Mouse (Mus musculus) olfactory bulb, adult 2 months (tissue): ENCODE measurements around the gene Tagap1. TPM values are rescaled to one million over a fixed set of nuclear protein-coding genes. Genes with fewer than 3 reads are reported as not detected.
"Not testable (repeated sequence)": the region's sequence is repeated elsewhere in the genome, so short reads cannot be mapped to it uniquely, and the experiment has no call there.

Source experiments
- H3K27ac ChIP-seq: fragments of 200-500 bp; 2 replicates; pipeline ENCODE4 v1.5.1; 2012; ENCODE audit warnings: low read depth, low read length; ENCODE audit not compliant: insufficient read depth
- H3K4me1 ChIP-seq: fragments of 200-500 bp; 2 replicates; pipeline ENCODE4 v1.6.1; 2012; ENCODE audit warnings: low read length; ENCODE audit not compliant: control insufficient read depth, insufficient read depth
- H3K4me3 ChIP-seq: fragments of 200-500 bp; 2 replicates; pipeline ENCODE4 v1.5.1; 2012; ENCODE audit warnings: mild to moderate bottlenecking, low read depth, low read length, moderate library complexity; ENCODE audit not compliant: insufficient read depth
- WGBS: fragments of 180-500 bp; shearing (Covaris S2); methylation state at CpG from one replicate; pipeline ENCODE4 v1.1.7; 2018; 5-methylcytosine and 5-hydroxymethylcytosine counted together
- polyA plus RNA-seq: library from polyadenylated mRNA; stranded (reverse); fragments of >200 nt; gene quantifications from 2 replicates; pipeline ENCODE4 v1.2.4, GENCODE M21; 2012; ENCODE audit warnings: low replicate concordance; ENCODE audit not compliant: missing spikeins, insufficient read depth, insufficient read length

Tagap1 gene
- polyA plus RNA-seq, 1 experiment, result not detected

DNA sequence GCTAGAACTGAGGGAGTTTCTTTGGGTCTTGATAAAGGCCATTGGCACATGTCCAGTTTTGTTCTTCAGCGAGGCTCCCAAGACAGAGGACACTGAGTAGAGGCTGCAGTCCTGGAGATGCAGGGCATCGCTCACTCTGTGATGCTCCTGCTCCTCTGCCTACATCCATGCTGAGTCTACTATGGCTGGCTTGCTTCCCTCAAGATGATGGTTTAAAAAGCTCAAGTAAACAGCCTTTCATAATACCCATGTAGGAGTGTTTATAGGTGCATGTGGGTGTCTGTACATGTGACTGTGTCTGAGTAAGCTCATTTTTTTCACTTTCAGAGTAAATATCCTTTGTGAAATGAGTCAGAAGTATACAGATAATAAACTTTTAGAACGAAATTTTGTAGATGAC, 14.0 kb upstream of the Tagap1 start:
- 66% methylated on average over 3 of the region's 3 CpGs for WGBS
- H3K4me3 ChIP-seq, H3K4me1 ChIP-seq, H3K27ac ChIP-seq: not testable (repeated sequence)

DNA sequence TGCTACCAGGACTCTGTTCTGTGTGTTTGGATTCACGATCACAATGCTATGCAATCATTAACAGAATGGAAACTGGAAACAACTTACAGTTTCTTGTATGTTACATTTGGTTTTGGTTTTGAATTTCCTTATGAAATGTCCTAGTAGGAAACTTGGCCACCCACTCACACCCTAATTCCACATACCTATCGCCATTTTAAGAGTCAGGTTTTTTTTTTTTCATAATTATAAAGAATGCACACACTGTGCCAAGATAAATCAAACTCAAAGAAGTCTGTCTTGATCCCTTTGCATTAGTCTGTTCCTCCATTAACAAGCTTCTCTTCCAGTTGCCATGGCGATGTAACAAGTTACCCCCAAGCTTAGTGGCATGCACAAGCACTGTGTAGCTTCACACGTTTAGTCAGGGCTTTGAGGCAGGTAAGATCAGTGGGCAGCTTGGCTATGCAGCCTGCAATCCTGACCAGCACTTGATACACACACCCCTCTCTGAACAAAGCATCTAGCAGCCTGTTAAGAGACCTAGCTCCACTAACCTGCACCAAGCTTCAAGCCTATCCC, 12.0 kb upstream of the Tagap1 start:
- WGBS, result 51% methylated on average over 4 of the region's 4 CpGs
- H3K27ac ChIP-seq, H3K4me1 ChIP-seq, H3K4me3 ChIP-seq: not testable (repeated sequence)

DNA sequence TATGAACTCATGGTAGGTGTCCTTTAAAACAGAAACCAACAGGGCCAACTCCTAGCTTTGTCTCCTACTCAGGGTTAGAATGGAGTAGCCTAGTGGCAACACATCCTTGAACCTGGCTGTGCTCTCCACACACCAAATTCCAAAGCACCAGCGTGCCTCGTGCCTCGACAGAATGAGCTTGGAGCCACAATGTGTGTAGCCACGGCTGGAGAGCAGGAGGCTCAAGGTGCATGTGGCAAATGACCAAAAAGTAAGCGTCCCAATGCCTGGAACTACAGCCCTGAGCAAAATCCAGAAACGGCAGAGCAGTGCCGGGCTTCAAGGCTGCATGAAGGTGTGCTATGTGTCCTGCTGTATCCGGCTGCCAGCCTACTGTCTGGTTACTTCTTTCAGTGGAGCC, 10.3 kb upstream of the Tagap1 start:
- 85% methylated on average over 8 of the region's 8 CpGs for WGBS
- not testable (repeated sequence) for H3K4me1 ChIP-seq, H3K4me3 ChIP-seq, H3K27ac ChIP-seq

DNA sequence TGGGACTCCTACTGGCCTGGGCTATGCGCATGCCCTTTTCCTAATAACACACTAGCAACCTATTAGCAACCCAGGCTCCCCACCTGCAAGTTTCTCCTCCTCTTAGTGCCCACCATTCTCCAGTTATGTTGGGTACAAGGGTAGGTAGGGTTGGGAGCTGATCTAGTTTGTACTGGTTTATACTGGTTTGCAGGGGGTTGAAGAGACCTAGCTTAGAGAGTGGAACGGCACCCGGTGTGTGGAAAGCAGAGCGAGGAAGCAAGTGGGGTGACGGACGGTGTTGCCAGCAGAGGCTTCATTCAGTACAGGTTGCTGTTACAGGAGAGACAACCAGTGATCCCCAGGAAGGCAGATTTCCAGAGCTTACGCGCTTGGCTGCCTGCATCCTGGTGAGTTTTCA, 9.4 kb upstream of the Tagap1 start, which contains the start of gene Rnaset2b:
Rnaset2b (plus strand) TSS at position 301 of the 400 bp plus-strand sequence.
- H3K4me1 ChIP-seq, H3K4me3 ChIP-seq, H3K27ac ChIP-seq: not testable (repeated sequence)
- WGBS, result 100% methylated on average over 1 of the region's 8 CpGs

DNA sequence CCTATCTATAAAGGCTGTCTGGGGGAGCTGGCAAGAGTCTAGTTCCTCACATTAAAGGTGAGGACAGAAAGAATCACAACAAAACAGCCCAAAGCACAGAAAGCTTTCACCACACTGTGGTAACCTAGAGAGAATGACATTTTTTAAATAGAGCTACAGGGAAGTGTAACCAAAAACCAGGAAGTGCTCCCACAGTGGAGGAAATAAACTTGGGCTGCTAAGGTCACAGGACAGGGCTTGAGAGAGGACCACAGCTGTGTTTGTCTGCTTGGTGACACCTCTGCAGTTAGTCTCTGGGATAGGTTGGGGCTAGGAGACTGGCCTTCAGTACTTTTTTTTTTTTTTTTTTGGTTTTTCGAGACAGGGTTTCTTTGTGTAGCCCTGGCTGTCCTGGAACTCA, 6.7 kb upstream of the Tagap1 start:
- not testable (repeated sequence) for H3K4me1 ChIP-seq, H3K4me3 ChIP-seq, H3K27ac ChIP-seq
- 57% methylated on average over 1 of the region's 1 CpGs for WGBS

DNA sequence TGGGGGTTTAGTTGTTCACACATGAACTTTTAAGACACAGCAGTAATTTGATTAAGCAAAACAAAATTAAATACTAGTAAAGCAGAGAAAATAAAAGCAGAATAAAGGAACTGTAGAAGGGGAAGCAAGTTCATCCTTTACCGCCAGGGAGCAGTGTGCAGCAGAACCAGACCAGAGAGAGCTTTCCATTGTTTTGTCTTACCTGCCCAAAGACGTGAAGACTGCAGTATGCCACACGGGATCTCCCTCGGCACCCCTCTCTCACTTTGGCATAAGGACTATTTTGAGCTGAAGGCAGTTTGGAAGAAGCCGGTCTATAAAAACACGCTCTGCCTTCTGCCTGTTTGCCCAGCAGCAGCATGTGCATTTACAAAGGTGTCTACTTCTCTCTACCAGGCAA, 4.4 kb upstream of the Tagap1 start:
- H3K4me3 ChIP-seq, H3K4me1 ChIP-seq, H3K27ac ChIP-seq: not testable (repeated sequence)
- WGBS, result 10% methylated on average over 6 of the region's 6 CpGs

DNA sequence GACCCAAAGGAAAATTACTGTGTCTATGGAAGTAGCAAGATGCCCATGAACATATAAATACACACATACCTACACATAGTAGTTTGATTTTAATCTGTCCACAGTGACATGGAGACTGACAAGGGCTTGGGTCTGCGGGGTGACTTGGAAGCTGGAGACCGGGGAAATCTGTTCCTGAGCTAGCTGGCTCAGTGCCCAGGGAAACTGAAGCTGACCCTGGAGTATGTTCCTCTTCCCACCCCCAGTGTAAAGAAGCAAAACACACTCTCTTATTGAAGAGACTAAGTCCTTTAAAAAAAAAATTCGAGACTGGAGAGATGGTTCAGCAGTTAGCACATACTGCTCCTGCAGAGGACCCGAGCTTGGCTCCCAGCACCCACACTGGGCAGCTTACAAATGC, 2.0 kb upstream of the Tagap1 start:
- not testable (repeated sequence) for H3K27ac ChIP-seq, H3K4me3 ChIP-seq, H3K4me1 ChIP-seq
- WGBS, result 66% methylated on average over 4 of the region's 4 CpGs

DNA sequence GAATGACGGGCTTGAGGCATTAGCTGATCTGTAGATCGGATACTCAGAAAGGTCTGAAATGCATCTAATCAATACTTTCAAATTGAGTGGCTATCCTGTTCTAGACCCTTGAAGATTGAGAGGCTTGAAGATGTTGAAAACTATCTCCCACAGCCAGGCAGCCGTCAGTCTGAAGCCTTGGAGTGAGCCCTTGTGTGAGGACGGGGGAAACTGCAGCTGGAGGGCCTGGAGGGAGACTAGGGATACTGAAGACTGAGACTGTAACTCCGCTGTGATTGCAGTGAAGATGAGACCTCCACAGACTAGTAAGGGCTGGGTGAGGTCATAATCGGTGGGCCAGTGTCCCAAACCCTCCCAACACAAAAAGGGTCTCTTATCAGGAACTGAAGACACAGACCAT, 1.4 kb upstream of the Tagap1 start:
- 87% methylated on average over 4 of the region's 6 CpGs for WGBS
- not testable (repeated sequence) for H3K4me1 ChIP-seq, H3K4me3 ChIP-seq, H3K27ac ChIP-seq

DNA sequence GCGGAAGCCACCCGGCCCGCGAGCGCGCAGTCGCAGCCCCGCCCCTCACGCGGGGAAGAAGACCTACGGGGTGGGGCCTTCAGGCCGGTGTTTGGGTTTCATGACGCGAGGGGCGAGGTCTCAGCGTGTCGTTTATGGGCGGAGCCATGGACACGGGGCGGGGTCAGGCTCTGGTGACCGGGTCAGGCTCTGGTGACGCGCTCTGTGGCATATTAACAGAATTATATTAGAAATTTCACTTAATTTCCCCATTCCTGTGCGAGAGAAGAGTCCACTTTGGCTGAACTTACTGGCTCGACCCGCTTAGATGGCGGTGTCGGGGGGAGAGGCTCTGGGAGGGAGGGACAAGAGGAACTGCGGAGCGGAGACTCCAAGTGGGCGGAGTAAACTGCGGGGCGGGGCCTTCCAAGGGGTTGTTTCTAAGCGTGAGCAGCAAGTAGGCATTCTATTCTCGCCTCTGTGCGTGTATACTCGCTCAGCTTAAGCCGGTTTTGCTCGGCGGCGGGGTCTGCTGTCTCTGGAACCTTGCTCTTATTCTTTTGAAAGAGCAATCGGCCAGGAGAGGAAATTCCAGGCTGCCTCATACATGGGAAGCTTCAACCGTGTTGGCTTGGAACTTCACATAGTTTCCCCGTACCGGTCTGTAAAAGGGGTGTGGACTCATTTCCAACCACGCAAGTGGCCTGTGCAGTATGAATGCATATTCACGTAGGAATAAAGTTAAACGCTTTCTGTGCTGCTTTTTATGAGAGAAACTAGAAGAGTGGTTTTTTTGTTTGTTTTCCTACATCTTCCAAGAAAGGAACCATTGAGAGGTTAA, 435 bp upstream of the Tagap1 start:
- H3K4me3 ChIP-seq, result peak overlapping the region; percentile 32
- WGBS, result under 1% methylated on average over 20 of the region's 48 CpGs
- not testable (repeated sequence) for H3K27ac ChIP-seq, H3K4me1 ChIP-seq

DNA sequence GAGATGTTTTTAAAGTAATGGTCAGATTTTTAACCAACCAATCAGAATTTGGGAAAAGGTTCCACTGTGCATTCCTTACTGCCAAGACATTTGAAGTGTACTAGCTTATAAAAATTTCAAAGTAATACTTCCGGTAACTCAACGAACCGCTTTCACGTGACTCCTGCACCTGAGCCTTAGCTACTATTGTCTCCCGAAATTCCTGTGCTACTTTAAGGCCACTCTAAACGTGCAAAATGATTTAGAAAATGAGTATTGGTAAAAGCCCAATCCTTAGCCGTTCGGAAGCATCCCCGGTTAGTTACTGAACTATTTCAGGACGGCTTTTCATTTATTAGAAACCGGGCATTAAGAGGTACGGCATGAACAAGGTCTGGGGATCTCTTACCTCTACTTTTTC, 607 bp downstream of the Tagap1 start:
- H3K4me3 ChIP-seq, result peak overlapping the region; percentile 58; the same call in 1 of the 2 replicates
- not testable (repeated sequence) for H3K4me1 ChIP-seq, H3K27ac ChIP-seq
- WGBS, result under 1% methylated on average over 12 of the region's 12 CpGs

DNA sequence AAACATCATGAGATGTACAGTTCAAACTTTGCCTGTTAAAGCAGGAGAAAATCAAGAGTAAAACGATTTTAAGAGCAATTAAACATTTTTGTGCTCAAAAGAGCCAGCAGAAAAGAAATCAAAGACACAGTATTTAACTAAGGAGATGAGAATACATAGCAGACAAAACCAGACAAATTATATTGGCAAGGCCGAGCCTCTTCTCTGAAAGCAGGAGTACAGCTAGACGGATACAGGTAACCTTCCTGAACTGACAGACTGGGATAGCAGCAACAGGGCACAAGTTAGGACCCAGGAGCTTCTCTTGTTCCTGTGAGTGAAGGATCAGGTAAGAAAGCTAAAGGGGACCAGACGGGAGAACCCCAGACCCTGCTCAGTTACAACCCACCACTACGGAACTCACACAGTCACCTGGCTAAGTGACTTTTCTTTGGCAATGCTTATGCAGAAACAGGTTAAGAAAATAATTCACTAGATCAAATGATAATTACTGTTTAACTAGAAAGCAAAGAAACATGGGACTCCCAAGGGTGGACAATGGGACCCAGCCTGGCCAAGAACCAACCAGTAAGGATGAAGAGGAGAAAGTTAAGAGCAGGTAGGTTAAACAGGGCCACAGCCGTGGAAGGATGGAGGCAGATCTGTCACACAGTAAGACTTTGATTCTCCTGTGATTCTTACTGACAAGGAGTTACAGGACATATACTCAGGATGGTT, 1.3 kb downstream of the Tagap1 start:
- H3K4me3 ChIP-seq, H3K4me1 ChIP-seq, H3K27ac ChIP-seq: not testable (repeated sequence)
- 48% methylated on average over 5 of the region's 6 CpGs for WGBS

DNA sequence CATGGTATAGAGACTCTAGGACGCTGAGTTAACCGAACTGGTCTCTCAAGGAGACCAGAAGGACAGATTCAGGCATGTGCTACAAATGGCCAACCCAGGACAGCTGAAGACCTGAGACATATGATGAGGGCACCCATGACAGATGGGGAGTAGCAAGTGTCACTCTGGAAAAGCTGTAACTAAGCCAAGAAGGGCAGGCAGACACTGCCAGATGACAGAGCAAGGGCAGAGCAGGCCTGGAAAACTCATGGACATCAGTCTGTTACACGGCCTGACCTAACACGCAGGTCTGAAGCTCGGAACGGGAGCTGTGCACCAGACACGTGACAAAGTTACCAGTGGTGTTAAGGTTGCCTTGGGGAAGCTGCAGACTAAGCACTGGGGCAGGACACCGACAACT, 2.1 kb downstream of the Tagap1 start:
- not testable (repeated sequence) for H3K4me1 ChIP-seq, H3K27ac ChIP-seq, H3K4me3 ChIP-seq
- 82% methylated on average over 7 of the region's 8 CpGs for WGBS

DNA sequence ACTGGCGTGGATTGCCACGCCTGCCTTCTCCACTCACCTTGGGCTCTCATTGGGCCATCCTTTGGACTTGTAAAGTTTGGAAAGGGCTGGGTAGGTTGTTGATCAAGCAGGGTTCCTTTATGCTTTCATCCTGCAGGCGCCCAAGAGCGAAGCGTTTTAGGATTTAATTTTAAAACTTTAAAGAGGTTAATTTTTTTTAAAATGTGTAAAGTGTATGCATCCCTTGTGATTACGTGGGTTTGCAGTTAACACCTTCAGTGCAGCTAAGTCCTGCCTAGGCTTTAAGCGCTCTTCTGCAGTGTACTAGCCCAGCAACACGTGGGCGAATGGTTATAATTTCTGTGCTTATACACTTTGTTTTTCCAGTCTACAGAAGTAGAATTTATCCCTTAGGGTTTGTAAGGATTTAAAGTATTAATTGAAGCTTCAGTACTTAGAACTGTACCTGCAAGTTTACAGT, 12.2 kb downstream of the Tagap1 start:
- 6% methylated on average over 9 of the region's 9 CpGs for WGBS
- H3K4me3 ChIP-seq, result peak overlapping the region; percentile 52
- not testable (repeated sequence) for H3K4me1 ChIP-seq, H3K27ac ChIP-seq

DNA sequence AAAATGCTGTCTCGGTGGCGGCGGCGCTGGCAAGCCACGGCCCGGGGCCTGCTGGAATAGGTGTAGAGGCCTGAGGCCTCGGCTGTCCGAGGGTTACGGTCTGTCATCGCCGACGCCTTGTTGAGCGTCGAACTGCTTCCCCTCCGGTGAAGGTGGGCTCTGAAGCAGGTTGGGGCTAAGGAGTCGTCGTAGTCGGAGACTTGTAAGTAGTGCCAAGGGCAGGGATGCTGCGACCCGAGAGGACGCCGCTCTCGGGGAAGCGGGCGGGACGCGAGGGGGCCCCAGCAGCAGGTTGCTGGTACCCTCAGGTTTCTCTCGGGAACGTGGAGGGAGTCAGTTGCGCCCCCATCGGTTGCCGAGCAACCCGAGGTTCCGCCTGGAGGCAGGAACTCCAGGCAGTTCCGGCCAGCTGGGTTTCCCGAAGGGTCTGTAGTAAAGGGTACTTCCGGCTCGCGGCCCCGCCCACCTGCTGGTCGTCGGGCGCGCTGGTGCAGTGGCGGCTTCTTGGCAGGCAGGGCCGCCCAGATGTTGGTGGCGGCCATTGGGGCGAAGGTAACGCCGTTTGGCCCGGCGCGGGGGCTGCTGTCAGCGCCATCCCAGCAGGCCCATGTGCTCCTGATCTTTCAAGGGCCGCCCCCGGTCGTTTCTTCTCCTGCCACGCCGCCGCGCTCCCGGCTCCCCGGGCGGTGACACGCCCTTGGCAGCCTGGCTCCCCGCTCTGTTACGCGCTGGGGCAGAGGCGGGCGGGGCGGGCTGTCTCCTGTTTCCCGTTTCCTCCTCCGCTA, 12.8 kb downstream of the Tagap1 start, which contains the start of gene Rsph3b:
Rsph3b (minus strand) TSS at position 699 of the 785 bp plus-strand sequence.
- H3K4me3 ChIP-seq, result peak within 1 kb of the TSS; percentile 52
- under 1% methylated on average over 73 of the region's 73 CpGs for WGBS
- not testable (repeated sequence) for H3K27ac ChIP-seq, H3K4me1 ChIP-seq
